Mouse (Mus musculus) thymus, adult 2 months (tissue): ENCODE measurements at regions not wholly inside any gene's neighbourhood (a gene's known extent, or its start where the extent isn't known, plus 50 kb on each side); places are given as distances from the start of the nearest gene placed in this dataset.

ENCODE experiments used
- CTCF ChIP-seq: fragments of 200-500 bp; IDR thresholded peaks from 2 replicates; pipeline ENCODE4 v1.5.1; 2012; ENCODE audit warnings: mild to moderate bottlenecking, control low read depth, low read length, moderate library complexity, borderline replicate concordance; ENCODE audit not compliant: control insufficient read depth, poor library complexity, insufficient read depth; ENCODE audit errors: extremely low read depth
- POLR2A ChIP-seq: fragments of 200-500 bp; IDR thresholded peaks from 2 replicates; pipeline ENCODE4 v1.6.1; 2012; ENCODE audit warnings: mild to moderate bottlenecking, low read length, control low read depth, moderate library complexity; ENCODE audit not compliant: control insufficient read depth, poor library complexity, insufficient read depth; ENCODE audit errors: extremely low read depth

DNA sequence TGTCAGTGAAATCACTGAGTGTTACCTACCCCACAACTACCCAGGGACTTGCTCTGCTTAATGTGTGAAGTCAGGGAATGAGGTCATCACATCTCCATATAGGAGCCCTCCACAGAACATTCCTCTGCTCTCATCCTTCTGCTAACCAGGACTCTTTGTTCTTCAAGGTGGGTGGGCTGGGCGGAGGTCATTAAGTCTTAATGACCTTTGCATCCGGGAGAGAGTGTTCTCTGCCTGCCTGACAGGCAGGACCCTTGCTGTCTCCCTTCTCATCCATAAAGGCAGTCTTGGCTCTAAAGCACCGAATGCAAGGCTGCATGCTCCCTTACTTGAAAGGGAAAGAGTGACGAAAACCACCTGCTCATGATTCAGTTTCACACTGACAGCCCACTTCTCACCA lies 1051.4 kb downstream of the Slc22a22 start:
- TF ChIP-seq CTCF: no peak
- no peak for TF ChIP-seq POLR2A
